Mouse (Mus musculus) liver, adult 2 months (tissue): ENCODE results near the gene Glud1.

Experiments used
- CTCF ChIP-seq: fragments of 200-500 bp; IDR thresholded peaks from 2 replicates; pipeline ENCODE4 v1.5.1; 2011; ENCODE audit warnings: low read depth, low read length, control low read depth
- POLR2A ChIP-seq: fragments of 200-500 bp; IDR thresholded peaks from 2 replicates; pipeline ENCODE4 v1.6.1; 2011; ENCODE audit warnings: low read length, control low read depth; ENCODE audit not compliant: insufficient read depth; ENCODE audit errors: extremely low read depth

DNA sequence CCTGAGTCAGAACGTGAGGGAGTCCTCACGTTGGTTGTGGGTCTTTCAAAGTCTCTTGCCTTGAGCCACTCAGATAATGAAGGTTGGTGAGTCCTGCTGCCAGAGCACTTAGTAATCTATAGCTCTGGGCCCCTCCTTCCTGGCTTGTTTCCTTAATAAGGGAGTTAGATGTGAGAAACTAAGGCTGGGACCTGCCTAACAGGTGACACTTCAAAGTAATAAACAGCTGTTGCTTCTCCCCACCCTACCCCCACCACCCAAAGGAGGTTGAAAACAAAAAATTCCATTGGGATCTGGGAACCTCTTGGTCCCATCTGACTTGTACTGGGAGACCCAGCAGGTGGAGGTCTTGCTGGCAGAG is 54.6 kb downstream of the Glud1 start:
- TF ChIP-seq CTCF (no peak), POLR2A (no peak)
